Mouse (Mus musculus) bone marrow macrophage, adult 2 months (primary cell): ENCODE results near the gene Sec22b. TPM values are rescaled to one million over a fixed set of nuclear protein-coding genes. Genes with fewer than 3 reads are reported as not detected.
A peak's percentile ranks its signal among the peaks of the same experiment; 100 is the strongest.

Experiments used
- H3K27ac ChIP-seq: 2 replicates; pipeline ENCODE4 v1.5.1; 2012; ENCODE audit warnings: low read depth, low read length; ENCODE audit not compliant: insufficient read depth
- H3K4me1 ChIP-seq: 2 replicates; pipeline ENCODE4 v1.6.1; 2012; ENCODE audit warnings: low read length; ENCODE audit not compliant: control insufficient read depth, insufficient read depth
- H3K4me3 ChIP-seq: 2 replicates; pipeline ENCODE4 v1.5.1; 2012; ENCODE audit warnings: mild to moderate bottlenecking, low read length, moderate library complexity; ENCODE audit not compliant: insufficient read depth
- CTCF ChIP-seq: IDR thresholded peaks from 2 replicates; pipeline ENCODE4 v1.5.1; 2012; ENCODE audit warnings: low read depth, mild to moderate bottlenecking, low read length, moderate library complexity
- POLR2A ChIP-seq: IDR thresholded peaks from 2 replicates; pipeline ENCODE4 v1.6.1; 2012; ENCODE audit warnings: mild to moderate bottlenecking, low read depth, low read length, borderline replicate concordance
- polyA plus RNA-seq: library from polyadenylated mRNA; stranded (reverse); fragments of >200 nt; gene quantifications from 2 replicates; pipeline ENCODE4 v1.2.4, GENCODE M21; 2012; ENCODE audit not compliant: missing spikeins, insufficient read depth, insufficient read length

Sec22b gene
- polyA plus RNA-seq, 1 experiment = 69.9 TPM

GRCm38 (mm10) chr3:97930787-97931158 lies 29.8 kb downstream of the Sec22b start:
- Histone ChIP-seq H3K27ac (no peak overlapping the region), H3K4me1 (peaks cover 35% of the 10 kb centered on the region), H3K4me3 (no peak overlapping the region)
- no peak for TF ChIP-seq CTCF
- TF ChIP-seq POLR2A = no peak

GRCm38 (mm10) chr3:97931310-97931885 lies 30.4 kb downstream of the Sec22b start:
- TF ChIP-seq POLR2A (no peak), CTCF (no peak)
- H3K4me1 ChIP-seq = peaks cover 35% of the 10 kb centered on the region

GRCm38 (mm10) chr3:97932131-97932530 lies 31.1 kb downstream of the Sec22b start:
- no peak for TF ChIP-seq POLR2A
- TF ChIP-seq CTCF = no peak
- H3K27ac ChIP-seq = peak overlapping the region; percentile 78
- H3K4me1 ChIP-seq = peaks cover 35% of the 10 kb centered on the region
- peak overlapping the region; percentile 42 for H3K4me3 ChIP-seq

More at GRCm38 (mm10) chr3:97931310-97931885, 30.4 kb downstream of the Sec22b start:
- Histone ChIP-seq H3K4me3 (no peak overlapping the region), H3K27ac (peak overlapping the region; percentile 78)

GRCm38 (mm10) chr3:97932771-97933170 lies 31.8 kb downstream of the Sec22b start:
- Histone ChIP-seq H3K4me3 (peak overlapping the region; percentile 4; the same call in 1 of the 2 replicates), H3K4me1 (peaks cover 37% of the 10 kb centered on the region), H3K27ac (peak overlapping the region; percentile 78)
- TF ChIP-seq POLR2A (no peak), CTCF (no peak)

- no peak for TF ChIP-seq CTCF
- TF ChIP-seq POLR2A = 0 out of 2 replicates have a peak, but pooled peaks have one; percentile 2
- Histone ChIP-seq H3K4me3 (peak overlapping the region; percentile 8; the same call in 1 of the 2 replicates), H3K27ac (peak overlapping the region; percentile 78), H3K4me1 (peaks cover 37% of the 10 kb centered on the region)
These were observed 32.3 kb downstream of the Sec22b start for GRCm38 (mm10) chr3:97933251-97933650.

- TF ChIP-seq CTCF (no peak), POLR2A (no peak)
- H3K4me1 ChIP-seq = peaks cover 37% of the 10 kb centered on the region
- H3K4me3 ChIP-seq = peak overlapping the region; percentile 8; the same call in 1 of the 2 replicates
- peak overlapping the region; percentile 78 for H3K27ac ChIP-seq
These were observed 32.8 kb downstream of the Sec22b start for GRCm38 (mm10) chr3:97933811-97934210.

GRCm38 (mm10) chr3:97934331-97935300 lies 33.6 kb downstream of the Sec22b start:
- Histone ChIP-seq H3K4me1 (peaks cover 39% of the 10 kb centered on the region), H3K4me3 (no peak overlapping the region), H3K27ac (no peak overlapping the region)
- TF ChIP-seq POLR2A (no peak), CTCF (no peak)

GRCm38 (mm10) chr3:97937068-97937944 lies 36.3 kb downstream of the Sec22b start:
- no peak for TF ChIP-seq CTCF
- TF ChIP-seq POLR2A = no peak
- Histone ChIP-seq H3K27ac (no peak overlapping the region), H3K4me3 (no peak overlapping the region), H3K4me1 (peaks cover 21% of the 10 kb centered on the region)

- TF ChIP-seq POLR2A (no peak), CTCF (no peak)
- no peak overlapping the region for H3K27ac ChIP-seq
- H3K4me1 ChIP-seq = peaks cover 18% of the 10 kb centered on the region
- H3K4me3 ChIP-seq = no peak overlapping the region
These were observed 36.9 kb downstream of the Sec22b start for GRCm38 (mm10) chr3:97937945-97938266.
